ENCODE assay signal across 19 mouse cellular contexts in the genomic region with DNA sequence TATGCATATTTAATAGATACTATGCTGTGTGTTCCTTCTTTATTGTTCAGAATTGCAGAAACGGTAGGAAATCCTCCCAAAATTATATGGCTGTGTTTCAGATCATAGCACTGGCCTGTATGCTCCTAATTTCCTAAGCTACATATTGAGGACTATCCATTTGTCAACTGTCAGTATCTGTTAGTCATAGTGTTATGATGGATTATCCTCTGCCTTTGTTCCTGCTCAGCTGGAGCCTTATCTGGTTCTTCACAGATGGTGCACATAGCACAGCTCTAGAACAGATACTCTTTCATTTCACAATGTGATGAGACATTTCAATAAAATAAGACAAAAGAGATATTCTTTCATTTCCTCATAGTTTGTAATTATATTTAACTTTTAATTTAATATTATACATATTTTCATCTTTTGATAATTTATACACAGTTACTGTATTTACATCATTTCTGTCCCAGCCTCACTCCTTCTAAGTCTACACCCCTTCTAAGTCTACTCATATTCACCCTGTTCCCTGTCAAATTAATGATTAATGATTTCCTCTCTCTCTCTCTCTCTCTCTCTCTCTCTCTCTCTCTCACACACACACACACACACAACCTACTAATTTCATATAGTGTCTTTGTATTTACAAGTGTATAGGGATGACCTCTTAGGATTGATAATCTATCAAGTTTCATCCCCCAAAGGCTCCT.
DNase-seq lines count a peak whose midpoint lies in the region; ATAC-seq and TF ChIP-seq lines count a peak whose summit lies in the region.
"Had no signal": no experiment of that assay in that cellular context is flagged by ENCODE, and none has a peak within 500 bp of the region (broad histone marks: within the 10 kb centered on the region; RNA-seq: fewer than 3 reads in every experiment).

No protein-coding gene starts in this region.

- H3K4me3 ChIP-seq in midbrain, embryonic 12.5 days = no peak overlapping the region
- no peak overlapping the region for H3K4me3 ChIP-seq in midbrain, embryonic 11.5 days (ENCODE audit: low read depth, low read length)
- H3K4me3 ChIP-seq in hindbrain, embryonic 13.5 days = no peak overlapping the region
- no peak overlapping the region for H3K4me3 ChIP-seq in forebrain, postnatal 0 days (ENCODE audit: low read depth, low read length)
- no peak overlapping the region for H3K4me3 ChIP-seq in liver, postnatal 0 days (ENCODE audit: low read depth, low read length)
- H3K4me3 ChIP-seq: forebrain, embryonic 10.5 days; heart, embryonic 15.5 days; limb, embryonic 15.5 days; liver, embryonic 15.5 days had no signal

- no peak for TF ChIP-seq CTCF in forebrain, postnatal 0 days (IDR thresholded peaks at IDR 0.05; ENCODE audit: low read depth)
- no peak for TF ChIP-seq CTCF in liver, postnatal 0 days (IDR thresholded peaks at IDR 0.05; ENCODE audit: low read depth)

- H3K4me2 ChIP-seq in midbrain, embryonic 12.5 days (replicated peaks) = no peak overlapping the region
- H3K4me2 ChIP-seq in midbrain, embryonic 11.5 days = no peak overlapping the region
- no peak overlapping the region for H3K4me2 ChIP-seq in hindbrain, embryonic 13.5 days
- no peak overlapping the region for H3K4me2 ChIP-seq in forebrain, postnatal 0 days (ENCODE audit: low read depth)
- no peak overlapping the region for H3K4me2 ChIP-seq in liver, postnatal 0 days (ENCODE audit: low read depth, low read length)
- H3K4me2 ChIP-seq: heart, embryonic 15.5 days; limb, embryonic 15.5 days; liver, embryonic 15.5 days had no signal

- no peak overlapping the region for H3K9ac ChIP-seq in midbrain, embryonic 12.5 days (replicated peaks)
- no peak overlapping the region for H3K9ac ChIP-seq in midbrain, embryonic 11.5 days (ENCODE audit: low read length)
- H3K9ac ChIP-seq in hindbrain, embryonic 13.5 days = no peak overlapping the region
- H3K9ac ChIP-seq in forebrain, postnatal 0 days = no peak overlapping the region
- no peak overlapping the region for H3K9ac ChIP-seq in liver, postnatal 0 days (replicated peaks)
- H3K9ac ChIP-seq: heart, embryonic 15.5 days; limb, embryonic 15.5 days; liver, embryonic 15.5 days had no signal

- no peak for DNase-seq in midbrain, embryonic 11.5 days (ENCODE audit: low spot score, missing footprints)
- peak; percentile 38 for DNase-seq in layer of hippocampus, adult 9-11 months
- DNase-seq in retina, postnatal 7 days (ENCODE audit: low read depth, low spot score) = peak; percentile 2
- DNase-seq in forebrain, postnatal 0 days = no peak
- no peak for DNase-seq in liver, postnatal 0 days
- DNase-seq: adrenal gland, postnatal 25 days; cerebellum, adult 2 months; gastrocnemius, postnatal 25 days; heart, postnatal 4 days; thymus, postnatal 25 days had no signal

- H3K9me3 ChIP-seq in midbrain, embryonic 12.5 days = no peaks in the 10 kb centered on the region
- no peaks in the 10 kb centered on the region for H3K9me3 ChIP-seq in midbrain, embryonic 11.5 days (ENCODE audit: control insufficient read depth, low read length)
- no peaks in the 10 kb centered on the region for H3K9me3 ChIP-seq in hindbrain, embryonic 13.5 days
- H3K9me3 ChIP-seq in forebrain, postnatal 0 days (ENCODE audit: low read length) = no peaks in the 10 kb centered on the region
- H3K9me3 ChIP-seq in liver, postnatal 0 days (ENCODE audit: low read length) = no peaks in the 10 kb centered on the region
- H3K9me3 ChIP-seq: forebrain, embryonic 10.5 days; heart, embryonic 15.5 days; limb, embryonic 15.5 days; liver, embryonic 15.5 days had no signal

- peak; percentile 68; the same call in 1 of the 2 replicates for ATAC-seq in midbrain, embryonic 12.5 days (ENCODE audit: low FRiP score, low read depth)
- ATAC-seq in midbrain, embryonic 11.5 days (ENCODE audit: low FRiP score) = no peak
- ATAC-seq in hindbrain, embryonic 13.5 days (ENCODE audit: low FRiP score) = 0 out of 2 replicates have a peak, but pooled peaks have one; percentile 71
- ATAC-seq in forebrain, postnatal 0 days = no peak
- no peak for ATAC-seq in liver, postnatal 0 days
- ATAC-seq: intestine, embryonic 16.5 days; lung, postnatal 0 days had no signal

- no peaks in the 10 kb centered on the region for H3K36me3 ChIP-seq in midbrain, embryonic 12.5 days
- H3K36me3 ChIP-seq in midbrain, embryonic 11.5 days (ENCODE audit: control insufficient read depth, insufficient read depth, low read length) = no peaks in the 10 kb centered on the region
- H3K36me3 ChIP-seq in hindbrain, embryonic 13.5 days = no peaks in the 10 kb centered on the region
- no peaks in the 10 kb centered on the region for H3K36me3 ChIP-seq in forebrain, postnatal 0 days (ENCODE audit: insufficient read depth)
- no peaks in the 10 kb centered on the region for H3K36me3 ChIP-seq in liver, postnatal 0 days (replicated peaks; ENCODE audit: insufficient read depth, low read length)
- H3K36me3 ChIP-seq: forebrain, embryonic 10.5 days; heart, embryonic 15.5 days; limb, embryonic 15.5 days; liver, embryonic 15.5 days had no signal

- no peak for TF ChIP-seq EP300 in liver, postnatal 0 days (IDR thresholded peaks at IDR 0.05; ENCODE audit: low read depth)

- H3K4me1 ChIP-seq in midbrain, embryonic 12.5 days = no peaks in the 10 kb centered on the region
- H3K4me1 ChIP-seq in midbrain, embryonic 11.5 days (ENCODE audit: control insufficient read depth, insufficient read depth, low read length) = no peaks in the 10 kb centered on the region
- H3K4me1 ChIP-seq in hindbrain, embryonic 13.5 days (replicated peaks) = no peaks in the 10 kb centered on the region
- no peaks in the 10 kb centered on the region for H3K4me1 ChIP-seq in forebrain, postnatal 0 days (ENCODE audit: insufficient read depth)
- no peaks in the 10 kb centered on the region for H3K4me1 ChIP-seq in liver, postnatal 0 days (ENCODE audit: insufficient read depth)
- H3K4me1 ChIP-seq: forebrain, embryonic 10.5 days; heart, embryonic 15.5 days; limb, embryonic 15.5 days; liver, embryonic 15.5 days had no signal

- no peaks in the 10 kb centered on the region for H3K27me3 ChIP-seq in midbrain, embryonic 12.5 days
- H3K27me3 ChIP-seq in midbrain, embryonic 11.5 days (ENCODE audit: control insufficient read depth, insufficient read depth, low read length) = no peaks in the 10 kb centered on the region
- H3K27me3 ChIP-seq in hindbrain, embryonic 13.5 days = no peaks in the 10 kb centered on the region
- H3K27me3 ChIP-seq in forebrain, postnatal 0 days (ENCODE audit: insufficient read depth, low read length) = no peaks in the 10 kb centered on the region
- H3K27me3 ChIP-seq in liver, postnatal 0 days (ENCODE audit: insufficient read depth, low read length) = no peaks in the 10 kb centered on the region
- H3K27me3 ChIP-seq: heart, embryonic 15.5 days; limb, embryonic 15.5 days; liver, embryonic 15.5 days had no signal

- whole genome bisulfite sequencing in midbrain, embryonic 12.5 days = 71% methylated on average over 1 of the region's 1 CpGs
- WGBS in midbrain, embryonic 11.5 days = 65% methylated on average over 1 of the region's 1 CpGs
- 68% methylated on average over 1 of the region's 1 CpGs for WGBS in hindbrain, embryonic 13.5 days
- WGBS in forebrain, postnatal 0 days = 90% methylated on average over 1 of the region's 1 CpGs
- WGBS in liver, postnatal 0 days (ENCODE audit: insufficient replicate concordance) = 87% methylated on average over 1 of the region's 1 CpGs

- no peak overlapping the region for H3K27ac ChIP-seq in midbrain, embryonic 12.5 days (replicated peaks)
- H3K27ac ChIP-seq in midbrain, embryonic 11.5 days (ENCODE audit: low read depth, low read length) = no peak overlapping the region
- H3K27ac ChIP-seq in hindbrain, embryonic 13.5 days = no peak overlapping the region
- H3K27ac ChIP-seq in forebrain, postnatal 0 days (ENCODE audit: low read depth, low read length) = no peak overlapping the region
- H3K27ac ChIP-seq in liver, postnatal 0 days (ENCODE audit: low read depth) = no peak overlapping the region
- H3K27ac ChIP-seq: forebrain, embryonic 10.5 days; heart, embryonic 15.5 days; kidney, postnatal 0 days; limb, embryonic 15.5 days; liver, embryonic 15.5 days had no signal

Comparison
In these comparisons a context has a peak if more than half of its experiments do, and no peak if none do; other contexts are left out.
1. ATAC-seq: peak in midbrain, embryonic 12.5 days (single experiment) and hindbrain, embryonic 13.5 days (single experiment); none in midbrain, embryonic 11.5 days (single experiment), forebrain, postnatal 0 days (single experiment) and liver, postnatal 0 days (single experiment).
2. DNase-seq: peak in layer of hippocampus, adult 9-11 months (single experiment) and retina, postnatal 7 days (single experiment); none in midbrain, embryonic 11.5 days (single experiment), forebrain, postnatal 0 days (single experiment) and liver, postnatal 0 days (single experiment).